Mouse (Mus musculus) limb, embryonic 11.5 days (tissue): ENCODE results near the gene Ezr. TPM values are rescaled to one million over a fixed set of nuclear protein-coding genes. Genes with fewer than 3 reads are reported as not detected.

Source experiments
- ATAC-seq: fragments of 200-750 bp; cut with Nextera tagmentation; 2 replicates; pipeline ENCODE4 v1.8.0; 2017; ENCODE audit warnings: low read depth; ENCODE audit not compliant: insufficient number of reproducible peaks, low FRiP score, low TSS enrichment
- DNase-seq: peaks from one replicate; pipeline ENCODE4 v3.0.0-alpha.2; 2015; ENCODE audit warnings: low spot score
- H3K27ac ChIP-seq: fragments of 300-500 bp; sonication (generic); replicated peaks from 2 replicates; pipeline ENCODE4 v1.5.1; 2014; ENCODE audit warnings: low read depth, mild to moderate bottlenecking, low read length
- H3K27me3 ChIP-seq: fragments of 300-500 bp; sonication (generic); 2 replicates; pipeline ENCODE4 v1.6.1; 2014; ENCODE audit warnings: mild to moderate bottlenecking, low read length, mixed read lengths; ENCODE audit not compliant: control insufficient read depth, insufficient read depth
- H3K36me3 ChIP-seq: fragments of 300-500 bp; sonication (generic); 2 replicates; pipeline ENCODE4 v1.6.1; 2014; ENCODE audit warnings: mild to moderate bottlenecking, low read length, moderate library complexity, mixed read lengths; ENCODE audit not compliant: control insufficient read depth, insufficient read depth
- H3K4me1 ChIP-seq: fragments of 300-500 bp; sonication (generic); 2 replicates; pipeline ENCODE4 v1.6.1; 2014; ENCODE audit warnings: low read length, mixed read lengths; ENCODE audit not compliant: control insufficient read depth, insufficient read depth
- H3K4me2 ChIP-seq: fragments of 300-500 bp; sonication (generic); 2 replicates; pipeline ENCODE4 v1.6.1; 2014; ENCODE audit warnings: low read depth, mild to moderate bottlenecking, moderate library complexity; ENCODE audit not compliant: severe bottlenecking
- H3K4me3 ChIP-seq: fragments of 300-500 bp; sonication (generic); 2 replicates; pipeline ENCODE4 v1.5.1; 2014; ENCODE audit warnings: low read depth, low read length
- H3K9ac ChIP-seq: fragments of 300-500 bp; sonication (generic); 2 replicates; pipeline ENCODE4 v1.6.1; 2014; ENCODE audit warnings: mild to moderate bottlenecking, low read length
- H3K9me3 ChIP-seq: fragments of 300-500 bp; sonication (generic); 2 replicates; pipeline ENCODE4 v1.6.1; 2016; ENCODE audit warnings: low read length; ENCODE audit not compliant: control insufficient read depth
- WGBS: fragments of 180-500 bp; shearing (Covaris S2); extraction: QIAGEN DNeasy Blood & Tissue Kit; methylation state at CpG from one replicate; pipeline ENCODE4 v1.1.7; 2014; 5-methylcytosine and 5-hydroxymethylcytosine counted together
- polyA plus RNA-seq: library from polyadenylated mRNA; unstranded; fragments of >200 nt; fragmentation: Nextera tagmentation; extraction: Ambion mirVana; gene quantifications from 2 replicates; pipeline ENCODE4 v1.2.1, GENCODE M21; 2014

Gene Ezr
- polyA plus RNA-seq, 1 experiment from 2014 or later: 25.6 TPM

DNA sequence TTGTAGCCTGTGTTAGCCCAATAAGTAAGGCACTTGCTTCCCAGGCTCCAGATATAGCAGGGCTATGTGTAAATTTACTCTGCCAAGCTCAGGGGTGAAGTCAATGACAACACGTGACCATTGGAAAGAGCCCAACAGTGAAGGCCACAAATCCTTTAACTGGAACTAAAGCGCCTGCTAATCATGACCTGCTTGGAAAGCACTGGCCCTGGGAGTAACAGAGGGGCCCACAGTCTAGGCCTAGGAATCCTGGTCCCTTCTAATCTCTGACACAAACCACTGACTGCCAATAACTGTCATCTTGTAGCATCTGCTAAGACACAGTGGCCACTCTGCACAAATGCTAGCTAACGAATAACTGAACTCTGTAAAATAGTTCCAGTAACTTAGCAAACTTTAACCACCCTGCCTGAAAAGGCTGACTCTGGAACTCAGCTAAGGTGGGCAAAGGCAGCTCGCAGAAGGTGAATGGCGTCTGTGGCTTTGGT, 14.2 kb downstream of the Ezr start:
- H3K4me1 ChIP-seq: 0 out of 2 replicates have a peak, but pooled peaks cover 8% of the 10 kb centered on the region
- no peaks in the 10 kb centered on the region for H3K9me3 ChIP-seq
- no peak for DNase-seq
- no peaks in the 10 kb centered on the region for H3K36me3 ChIP-seq
- ATAC-seq: no peak
- no peak overlapping the region for H3K9ac ChIP-seq
- H3K27me3 ChIP-seq: no peaks in the 10 kb centered on the region
- WGBS: 79% methylated on average over 5 of the region's 5 CpGs
- no peak overlapping the region for H3K27ac ChIP-seq
- H3K4me2 ChIP-seq: no peak overlapping the region
- H3K4me3 ChIP-seq: no peak overlapping the region

DNA sequence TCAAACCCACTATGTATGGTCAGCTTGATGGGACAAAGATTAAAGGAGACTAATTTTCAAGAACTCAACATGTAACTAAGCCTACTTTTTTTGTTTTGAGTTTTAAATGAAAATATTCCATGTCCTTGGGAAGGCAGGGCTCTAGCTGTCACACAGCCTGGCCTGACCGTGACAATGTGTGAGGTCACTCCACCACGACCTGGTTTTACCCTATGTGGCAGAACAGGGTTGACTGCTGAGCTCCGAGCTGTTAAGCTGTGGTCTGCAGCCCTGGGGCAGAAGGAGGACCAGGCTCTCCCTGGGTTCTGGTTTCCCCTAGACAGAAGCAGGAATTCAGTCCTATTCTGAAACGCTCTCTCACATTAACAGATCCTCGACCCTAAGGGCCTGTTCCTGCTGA, 14.8 kb downstream of the Ezr start:
- Histone ChIP-seq H3K27me3 (no peaks in the 10 kb centered on the region), H3K4me3 (no peak overlapping the region), H3K4me1 (0 out of 2 replicates have a peak, but pooled peaks cover 8% of the 10 kb centered on the region), H3K4me2 (no peak overlapping the region), H3K9ac (no peak overlapping the region), H3K9me3 (no peaks in the 10 kb centered on the region), H3K27ac (no peak overlapping the region), H3K36me3 (no peaks in the 10 kb centered on the region)
- ATAC-seq: no peak
- no peak for DNase-seq
- WGBS: 71% methylated on average over 5 of the region's 5 CpGs

DNA sequence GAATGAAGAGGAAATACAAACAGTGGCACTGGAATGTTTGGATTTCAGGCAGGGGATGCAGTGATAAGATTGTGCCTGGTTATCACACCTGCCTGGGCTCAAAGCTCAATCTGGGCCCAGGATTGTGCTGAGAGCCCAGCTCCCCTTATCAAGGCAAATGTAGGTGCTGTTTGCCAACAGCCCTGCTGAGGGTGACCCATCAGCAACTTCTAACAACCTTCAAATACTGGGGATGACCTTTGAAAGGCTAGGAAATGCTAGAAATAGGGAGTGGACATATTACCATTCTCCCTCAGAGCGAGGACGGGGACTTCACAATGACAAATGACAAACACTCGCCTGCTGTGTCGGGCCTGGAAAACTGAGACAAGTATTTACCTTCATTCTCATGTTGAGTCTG, 15.8 kb downstream of the Ezr start:
- H3K36me3 ChIP-seq: no peaks in the 10 kb centered on the region
- no peak overlapping the region for H3K9ac ChIP-seq
- no peak overlapping the region for H3K4me3 ChIP-seq
- 0 out of 2 replicates have a peak, but pooled peaks cover 7% of the 10 kb centered on the region for H3K4me1 ChIP-seq
- no peak overlapping the region for H3K4me2 ChIP-seq
- WGBS: 83% methylated on average over 4 of the region's 4 CpGs
- DNase-seq (no peak), ATAC-seq (no peak)
- no peak overlapping the region for H3K27ac ChIP-seq
- H3K27me3 ChIP-seq: no peaks in the 10 kb centered on the region
- no peaks in the 10 kb centered on the region for H3K9me3 ChIP-seq

DNA sequence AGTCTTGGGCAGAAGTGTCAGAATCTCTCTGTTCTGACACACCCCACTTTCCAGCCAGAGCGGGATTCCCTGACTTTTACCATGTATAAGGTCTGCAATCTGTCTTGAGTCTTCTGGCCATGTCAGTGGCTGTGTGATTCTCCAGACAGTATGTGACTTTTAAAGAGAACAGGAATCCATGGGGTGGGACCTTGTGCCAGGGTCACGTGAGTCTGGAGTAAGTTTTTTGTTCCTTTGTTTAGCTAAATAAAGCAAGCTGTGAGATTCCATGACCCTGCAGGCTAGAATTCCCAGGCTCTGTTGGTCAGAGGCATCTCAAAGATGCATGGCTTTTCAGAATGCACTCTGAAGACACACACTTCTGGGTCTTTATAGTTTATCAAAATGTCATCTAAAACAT, 16.7 kb downstream of the Ezr start:
- ATAC-seq (no peak), DNase-seq (no peak)
- no peaks in the 10 kb centered on the region for H3K27me3 ChIP-seq
- no peak overlapping the region for H3K9ac ChIP-seq
- WGBS: 38% methylated on average over 2 of the region's 2 CpGs
- no peaks in the 10 kb centered on the region for H3K9me3 ChIP-seq
- no peak overlapping the region for H3K27ac ChIP-seq
- H3K4me3 ChIP-seq: no peak overlapping the region
- no peak overlapping the region for H3K4me2 ChIP-seq
- no peaks in the 10 kb centered on the region for H3K36me3 ChIP-seq
- H3K4me1 ChIP-seq: 0 out of 2 replicates have a peak, but pooled peaks cover 4% of the 10 kb centered on the region

DNA sequence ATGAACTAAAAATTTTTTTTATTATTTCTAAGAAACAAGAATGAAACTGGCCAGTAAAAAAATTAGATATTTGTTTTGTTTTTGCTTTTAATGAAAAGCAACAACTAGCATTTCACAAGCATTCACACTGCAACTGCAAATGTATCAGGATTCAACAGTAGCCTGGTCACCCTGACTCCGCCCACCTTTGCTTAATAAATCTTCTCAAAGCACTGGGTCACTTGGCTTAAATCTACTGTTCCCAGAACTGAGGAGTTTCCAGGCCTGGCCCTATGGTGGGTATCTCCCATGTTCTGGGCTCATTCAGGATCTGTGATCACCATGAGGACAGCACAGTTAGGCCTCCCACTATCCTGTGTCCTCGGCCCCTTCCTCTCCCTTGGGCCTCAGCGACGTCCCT, 17.9 kb downstream of the Ezr start:
- Histone ChIP-seq H3K36me3 (no peaks in the 10 kb centered on the region), H3K9ac (no peak overlapping the region), H3K4me2 (no peak overlapping the region), H3K27ac (no peak overlapping the region), H3K9me3 (no peaks in the 10 kb centered on the region), H3K4me1 (0 out of 2 replicates have a peak, but pooled peaks cover 4% of the 10 kb centered on the region), H3K4me3 (no peak overlapping the region), H3K27me3 (no peaks in the 10 kb centered on the region)
- ATAC-seq: no peak
- 91% methylated on average over 4 of the region's 4 CpGs for WGBS
- no peak for DNase-seq

DNA sequence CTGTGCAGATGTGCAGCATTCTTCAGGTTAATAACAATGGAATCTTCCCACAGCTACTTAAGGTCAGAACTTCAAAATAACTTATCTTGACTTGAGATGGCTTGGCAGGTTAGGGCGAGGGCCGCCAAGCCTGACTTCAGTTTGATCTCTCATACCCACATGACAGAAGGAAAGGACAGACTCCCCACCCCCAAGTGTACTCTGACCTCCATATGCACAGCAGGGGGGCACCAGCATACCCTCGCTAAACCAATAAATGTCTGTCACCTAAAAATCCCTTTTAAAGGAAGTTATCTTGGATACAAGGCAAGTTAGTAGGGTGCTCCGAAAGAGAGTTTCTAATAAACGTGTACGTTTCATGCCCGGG, 18.4 kb downstream of the Ezr start:
- H3K27ac ChIP-seq: no peak overlapping the region
- no peak overlapping the region for H3K4me3 ChIP-seq
- no peak overlapping the region for H3K9ac ChIP-seq
- H3K4me1 ChIP-seq: 0 out of 2 replicates have a peak, but pooled peaks cover 2% of the 10 kb centered on the region
- H3K36me3 ChIP-seq: no peaks in the 10 kb centered on the region
- no peak overlapping the region for H3K4me2 ChIP-seq
- ATAC-seq (no peak), DNase-seq (no peak)
- no peaks in the 10 kb centered on the region for H3K27me3 ChIP-seq
- 59% methylated on average over 7 of the region's 7 CpGs for WGBS
- no peaks in the 10 kb centered on the region for H3K9me3 ChIP-seq

DNA sequence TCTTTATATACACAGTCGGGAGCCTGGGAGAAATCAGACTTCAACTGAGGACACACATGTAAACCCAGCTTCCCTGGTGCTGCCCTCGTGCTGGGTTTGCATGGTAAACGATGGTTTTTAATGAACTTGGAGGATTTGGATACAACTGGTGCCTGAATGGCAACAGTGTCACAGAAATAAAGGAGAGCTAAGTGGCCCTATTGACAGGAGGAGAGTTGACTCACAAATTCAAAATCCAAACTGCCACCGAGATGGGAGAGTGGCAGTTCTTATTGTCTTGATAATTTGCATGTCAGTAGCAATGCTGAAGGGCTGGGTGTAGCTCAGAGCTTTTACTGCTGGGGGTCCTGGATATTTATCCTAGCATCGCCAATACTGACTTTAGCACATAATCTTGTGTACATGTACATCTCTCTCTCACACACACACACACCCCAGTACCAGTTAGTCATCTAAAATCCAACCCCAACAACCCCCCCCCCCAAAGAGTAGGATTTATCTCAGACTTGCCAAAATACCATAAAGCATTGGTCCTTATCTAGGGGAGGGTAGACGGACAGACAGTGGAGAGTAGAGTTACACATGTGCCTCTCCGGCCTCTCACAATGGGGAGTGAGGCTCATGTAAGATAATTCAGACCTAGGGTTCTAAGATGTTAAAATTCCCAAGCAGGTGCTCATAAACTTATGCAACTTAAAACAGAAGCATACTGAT, 18.9 kb downstream of the Ezr start:
- Histone ChIP-seq H3K4me3 (no peak overlapping the region), H3K36me3 (no peaks in the 10 kb centered on the region), H3K4me1 (0 out of 2 replicates have a peak, but pooled peaks cover 2% of the 10 kb centered on the region), H3K27me3 (no peaks in the 10 kb centered on the region), H3K27ac (no peak overlapping the region), H3K9ac (no peak overlapping the region), H3K4me2 (no peak overlapping the region), H3K9me3 (no peaks in the 10 kb centered on the region)
- ATAC-seq: no peak
- no peak for DNase-seq
- WGBS: 65% methylated on average over 7 of the region's 7 CpGs

DNA sequence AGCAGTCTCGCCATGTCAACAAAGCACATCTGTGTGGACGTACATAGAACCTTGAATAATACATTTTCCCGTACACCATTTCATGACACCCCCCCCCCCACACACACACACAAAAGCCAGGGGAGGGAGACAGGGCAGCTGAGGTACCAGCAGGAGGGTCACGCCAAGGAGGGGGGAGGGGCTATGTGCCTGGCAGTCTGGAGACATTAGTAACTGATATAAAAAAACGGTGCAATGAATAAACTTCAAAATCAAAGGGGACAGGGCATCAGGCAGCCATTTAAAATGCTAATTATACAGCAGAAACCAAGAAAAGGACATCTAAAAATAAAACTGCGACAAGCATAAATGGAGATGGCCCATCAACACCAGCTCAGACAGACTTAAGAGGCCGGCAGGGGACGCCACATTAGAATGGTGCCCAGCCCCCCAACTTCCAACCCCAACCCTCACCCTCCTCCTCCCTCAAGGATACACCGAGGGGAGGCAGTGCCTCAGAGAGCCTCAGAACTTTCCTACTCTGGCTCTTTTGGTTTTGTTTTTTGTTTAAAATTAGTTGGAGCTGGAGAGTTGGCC, 22.8 kb downstream of the Ezr start:
- Histone ChIP-seq H3K27me3 (no peaks in the 10 kb centered on the region), H3K9ac (no peak overlapping the region), H3K4me2 (no peak overlapping the region), H3K9me3 (no peaks in the 10 kb centered on the region), H3K36me3 (no peaks in the 10 kb centered on the region; the same call in 1 of the 2 replicates), H3K27ac (no peak overlapping the region), H3K4me3 (no peak overlapping the region), H3K4me1 (0 out of 2 replicates have a peak, but pooled peaks cover 2% of the 10 kb centered on the region)
- no peak for ATAC-seq
- no peak for DNase-seq
- WGBS: 69% methylated on average over 9 of the region's 9 CpGs
